Mouse (Mus musculus) CH12.LX (cell line): ENCODE measurements at regions not wholly inside any gene's neighbourhood (a gene's known extent, or its start where the extent isn't known, plus 50 kb on each side); places are given as distances from the start of the nearest gene placed in this dataset.
A peak's percentile ranks its signal among the peaks of the same experiment; 100 is the strongest.

ENCODE experiments used
- DNase-seq: peaks from one replicate; pipeline ENCODE4 v3.0.0-alpha.2; 2013; ENCODE audit errors: extremely low read depth
- H3K27ac ChIP-seq: 2 replicates; pipeline ENCODE4 v1.5.1; 2012; ENCODE audit warnings: low read depth, mild to moderate bottlenecking, control low read depth, moderate library complexity; ENCODE audit not compliant: insufficient read depth
- H3K27me3 ChIP-seq: replicated peaks from 2 replicates; pipeline ENCODE3; 2012; ENCODE audit warnings: inconsistent platforms
- H3K36me3 ChIP-seq, 2 experiments: replicated peaks in 1 of 2; 2 replicates each; pipeline versions ENCODE3 to v1.6.1; 2012; ENCODE audit warnings: inconsistent platforms in 1 of 2, low read length in 1 of 2, mild to moderate bottlenecking in 1 of 2, mixed read lengths in 1 of 2, moderate library complexity in 1 of 2; ENCODE audit not compliant: control insufficient read depth in 1 of 2, insufficient read depth in 1 of 2
- H3K4me1 ChIP-seq, 2 experiments: 2 replicates each; pipeline ENCODE4 v1.6.1; 2012; ENCODE audit warnings: inconsistent platforms in 1 of 2, moderate library complexity in 1 of 2; ENCODE audit not compliant: insufficient read depth in 2 of 2, control insufficient read depth in 1 of 2
- H3K4me2 ChIP-seq: 2 replicates; pipeline ENCODE4 v1.6.1; 2012; ENCODE audit warnings: low read depth, mild to moderate bottlenecking, control low read depth; ENCODE audit not compliant: poor library complexity, insufficient read depth, severe bottlenecking
- H3K4me3 ChIP-seq, 3 experiments: fragments of 150-350 bp in 1 of 3; sonication (generic) in 1 of 3; replicated peaks in 1 of 3; 2 replicates each; pipeline versions ENCODE3 to v1.5.1; 2011 to 2012; ENCODE audit warnings: low read depth in 2 of 3, low read length in 2 of 3, mild to moderate bottlenecking in 2 of 3, moderate library complexity in 2 of 3, control low read depth in 1 of 3, improper control_type of control experiment in 1 of 3, inconsistent platforms in 1 of 3, mixed read lengths in 1 of 3; ENCODE audit not compliant: poor library complexity in 1 of 3
- H3K79me2 ChIP-seq: replicated peaks from 2 replicates; pipeline ENCODE4 v1.6.1; 2012; ENCODE audit warnings: mild to moderate bottlenecking, moderate library complexity; ENCODE audit not compliant: control insufficient read depth, poor library complexity, insufficient read depth, severe bottlenecking; ENCODE audit errors: extremely low read depth
- H3K9ac ChIP-seq: 2 replicates; pipeline ENCODE4 v1.6.1; 2012; ENCODE audit warnings: low read depth, mild to moderate bottlenecking, control low read depth, moderate library complexity; ENCODE audit not compliant: insufficient read depth
- H3K9me3 ChIP-seq: replicated peaks from 2 replicates; pipeline ENCODE3; 2012; ENCODE audit warnings: low read length, inconsistent platforms, mixed read lengths
- BHLHE40 ChIP-seq: IDR thresholded peaks from 2 replicates; pipeline ENCODE4 v1.6.1; 2011; ENCODE audit warnings: mild to moderate bottlenecking, low read depth, low read length, improper control_type of control experiment
- CHD1 ChIP-seq: IDR thresholded peaks from 2 replicates; pipeline ENCODE4 v1.6.1; 2012; ENCODE audit warnings: low read depth, low read length, improper control_type of control experiment, inconsistent platforms
- CHD2 ChIP-seq: IDR thresholded peaks from 2 replicates; pipeline ENCODE4 v1.6.1; 2011; ENCODE audit warnings: low read length, improper control_type of control experiment
- E2F4 ChIP-seq: IDR thresholded peaks from 2 replicates; pipeline ENCODE4 v1.6.1; 2011; ENCODE audit warnings: low read depth, low read length, improper control_type of control experiment; ENCODE audit not compliant: insufficient replicate concordance
- ELF1 ChIP-seq: IDR thresholded peaks from 2 replicates; pipeline ENCODE4 v1.6.1; 2014; ENCODE audit warnings: low read depth, mild to moderate bottlenecking, inconsistent platforms, low read length, improper control_type of control experiment
- EP300 ChIP-seq: IDR thresholded peaks from 2 replicates; pipeline ENCODE4 v1.6.1; 2011; ENCODE audit warnings: low read length, improper control_type of control experiment
- GABPA ChIP-seq: IDR thresholded peaks from 2 replicates; pipeline ENCODE4 v1.6.1; 2012; ENCODE audit warnings: low read depth, low read length, improper control_type of control experiment, inconsistent platforms; ENCODE audit not compliant: insufficient replicate concordance
- HCFC1 ChIP-seq: IDR thresholded peaks from 2 replicates; pipeline ENCODE4 v1.6.1; 2012; ENCODE audit warnings: low read depth, mild to moderate bottlenecking, inconsistent platforms, low read length, improper control_type of control experiment
- IRF4 ChIP-seq: IDR thresholded peaks from 2 replicates; pipeline ENCODE4 v1.6.1; 2014; ENCODE audit warnings: low read depth, mild to moderate bottlenecking, inconsistent platforms, low read length, improper control_type of control experiment
- JUN ChIP-seq: IDR thresholded peaks from 2 replicates; pipeline ENCODE4 v1.6.1; 2011; ENCODE audit warnings: low read depth, mild to moderate bottlenecking, low read length, improper control_type of control experiment, moderate library complexity; ENCODE audit not compliant: insufficient read depth
- JUND ChIP-seq: conservative IDR thresholded peaks from 2 replicates; pipeline ENCODE4 v1.6.1; 2011; ENCODE audit warnings: low read depth, low read length, improper control_type of control experiment
- MAFK ChIP-seq: IDR thresholded peaks from 2 replicates; pipeline ENCODE4 v1.6.1; 2011; ENCODE audit warnings: low read length, improper control_type of control experiment; ENCODE audit not compliant: insufficient replicate concordance
- MAX ChIP-seq: IDR thresholded peaks from 2 replicates; pipeline ENCODE4 v1.6.1; 2011; ENCODE audit warnings: low read length, improper control_type of control experiment
- MAZ ChIP-seq: IDR thresholded peaks from 2 replicates; pipeline ENCODE4 v1.6.1; 2012; ENCODE audit warnings: low read depth, mild to moderate bottlenecking, inconsistent platforms, low read length, improper control_type of control experiment, moderate library complexity
- NRF1 ChIP-seq: IDR thresholded peaks from 2 replicates; pipeline ENCODE4 v1.6.1; 2014; ENCODE audit warnings: low read depth, mild to moderate bottlenecking, inconsistent platforms, low read length, improper control_type of control experiment, moderate library complexity
- POLR2A ChIP-seq: IDR thresholded peaks from 2 replicates; pipeline ENCODE4 v1.6.1; 2011; ENCODE audit warnings: low read depth, mild to moderate bottlenecking, improper control_type of control experiment, low read length
- POLR2AphosphoS2 ChIP-seq: IDR thresholded peaks from 2 replicates; pipeline ENCODE4 v1.6.1; 2011; ENCODE audit warnings: low read depth, low read length, improper control_type of control experiment
- RCOR1 ChIP-seq: conservative IDR thresholded peaks from 2 replicates; pipeline ENCODE4 v1.6.1; 2012; ENCODE audit warnings: low read depth, mild to moderate bottlenecking, inconsistent platforms, low read length, improper control_type of control experiment
- SIN3A ChIP-seq: IDR thresholded peaks from 2 replicates; pipeline ENCODE4 v1.6.1; 2012; ENCODE audit warnings: low read length, improper control_type of control experiment, inconsistent platforms
- SMC3 ChIP-seq: IDR thresholded peaks from 2 replicates; pipeline ENCODE4 v1.6.1; 2011; ENCODE audit warnings: low read depth, low read length, improper control_type of control experiment
- TBP ChIP-seq: conservative IDR thresholded peaks from 2 replicates; pipeline ENCODE4 v1.6.1; 2011; ENCODE audit warnings: low read depth, low read length, improper control_type of control experiment
- TCF12 ChIP-seq: IDR thresholded peaks from 2 replicates; pipeline ENCODE4 v1.6.1; 2014; ENCODE audit warnings: low read depth, mild to moderate bottlenecking, inconsistent platforms, low read length, improper control_type of control experiment
- USF1 ChIP-seq: IDR thresholded peaks from 2 replicates; pipeline ENCODE4 v1.6.1; 2014; ENCODE audit warnings: low read depth, mild to moderate bottlenecking, inconsistent platforms, low read length, improper control_type of control experiment
- USF2 ChIP-seq: conservative IDR thresholded peaks from 2 replicates; pipeline ENCODE4 v1.6.1; 2011; ENCODE audit warnings: low read depth, low read length, improper control_type of control experiment
- ZNF384 ChIP-seq: IDR thresholded peaks from 2 replicates; pipeline ENCODE4 v1.6.1; 2012; ENCODE audit warnings: low read depth, low read length, improper control_type of control experiment, inconsistent platforms
- dilution Hi-C: fragments of 300-500 bp; cut with MboI; formaldehyde crosslinking; loops from 2 replicates; pipeline ENCODE4 v1.14.3; 2020; ENCODE audit warnings: low sequenced_read_pairs; ENCODE audit not compliant: extremely low pct_unique_long_range_greater_than_20kb, extremely low pct_ligation_motif_present
- in situ Hi-C: fragments of 300-500 bp; cut with MboI; formaldehyde crosslinking; loops from 3 replicates; pipeline ENCODE4 v1.14.3; 2019; ENCODE audit warnings: low sequenced_read_pairs, low pct_ligation_motif_present, low pct_unique_long_range_greater_than_20kb, mixed read lengths

DNA sequence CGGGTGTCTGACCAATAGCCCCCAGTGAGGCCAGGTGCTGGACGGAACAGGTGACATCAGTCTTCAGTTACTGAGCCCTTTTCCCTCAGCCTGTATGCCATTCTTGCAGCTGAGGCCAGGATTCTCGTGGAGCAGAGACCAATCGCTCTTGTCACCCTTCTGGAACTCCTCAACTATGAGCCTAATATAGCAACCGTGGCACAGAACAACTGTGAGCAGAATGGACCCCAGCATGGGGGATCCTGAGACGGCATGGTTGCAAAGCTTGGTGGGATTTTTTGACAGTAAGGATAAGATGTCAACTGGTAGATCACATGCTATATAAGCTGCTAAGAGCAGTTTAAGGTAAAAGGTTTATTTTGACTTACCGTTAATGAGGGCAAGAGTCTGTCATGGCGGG, 105.5 kb upstream of the 1700012A03Rik start:
- no peak overlapping the region for H3K4me2 ChIP-seq
- TF ChIP-seq MAFK (no peak), EP300 (no peak), USF1 (no peak), POLR2A (no peak), IRF4 (no peak), USF2 (no peak), TCF12 (no peak), ELF1 (no peak), E2F4 (no peak), SMC3 (no peak), SIN3A (no peak), BHLHE40 (no peak), MAX (no peak), RCOR1 (no peak), MAZ (no peak), JUN (no peak), CHD2 (no peak), ZNF384 (no peak), JUND (no peak), NRF1 (no peak)
- dilution Hi-C loops = no loop called here

DNA sequence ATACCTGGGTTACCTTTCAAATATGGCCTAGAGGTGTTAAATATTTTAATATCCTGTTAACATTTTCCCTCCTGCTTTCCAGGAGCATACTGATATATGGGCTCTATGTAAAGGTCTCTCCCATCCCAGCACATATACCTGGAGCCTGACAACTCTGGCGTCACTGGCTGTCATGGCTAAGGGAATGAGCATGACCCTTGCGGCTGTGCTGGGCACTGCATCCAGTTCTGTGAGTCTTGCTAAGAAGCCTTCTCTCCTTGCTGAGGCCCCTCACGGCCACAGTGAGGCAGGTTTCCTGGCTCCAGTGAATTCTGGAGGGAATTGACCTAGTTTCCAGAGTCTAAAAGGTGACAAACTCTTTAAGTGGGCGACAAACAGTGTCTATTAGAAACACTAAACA, 107.3 kb upstream of the 1700012A03Rik start:
- dilution Hi-C loops (no loop called here), in situ Hi-C loops (loop anchor here (25.0 kb wide), 1 partner anchor 370 kb away; no protein-coding TSS in a partner anchor)
- TF ChIP-seq USF1 (no peak), JUND (no peak), GABPA (no peak), CHD1 (no peak), POLR2AphosphoS2 (no peak), ELF1 (no peak), RCOR1 (no peak), MAX (no peak), ZNF384 (no peak), HCFC1 (no peak), TBP (no peak)
- TF ChIP-seq, all 38 proteins: peak for 0

More for the DNA sequence above, 105.5 kb upstream of the 1700012A03Rik start:
- peaks cover 91% of the 10 kb centered on the region for H3K27me3 ChIP-seq
- in situ Hi-C loops = loop anchor here (25.0 kb wide), 1 partner anchor 368 kb away; no protein-coding TSS in a partner anchor
- H3K79me2 ChIP-seq = no peaks in the 10 kb centered on the region
- H3K9me3 ChIP-seq = no peaks in the 10 kb centered on the region
- no peaks in the 10 kb centered on the region for H3K4me1 ChIP-seq
- H3K4me3 ChIP-seq = no peak overlapping the region
- no peak overlapping the region for H3K27ac ChIP-seq
- no peak for DNase-seq
- no peaks in the 10 kb centered on the region for H3K36me3 ChIP-seq
- H3K9ac ChIP-seq = no peak overlapping the region

More for the DNA sequence above, 107.3 kb upstream of the 1700012A03Rik start:
- Histone ChIP-seq H3K9me3 (no peaks in the 10 kb centered on the region), H3K4me1 (no peaks in the 10 kb centered on the region), H3K9ac (no peak overlapping the region), H3K4me2 (no peak overlapping the region), H3K27me3 (peaks cover 85% of the 10 kb centered on the region), H3K4me3 (no peak overlapping the region), H3K79me2 (no peaks in the 10 kb centered on the region), H3K27ac (no peak overlapping the region), H3K36me3 (no peaks in the 10 kb centered on the region)
- DNase-seq = peak; percentile 2
